Mouse (Mus musculus) liver, adult 2 months (tissue): ENCODE measurements around the gene Bid. TPM values are rescaled to one million over a fixed set of nuclear protein-coding genes. Genes with fewer than 3 reads are reported as not detected.

Experiments used
- DNase-seq: peaks from one replicate; pipeline ENCODE4 v3.0.0-alpha.2; 2011; ENCODE audit warnings: low read depth, low spot score; ENCODE audit errors: extremely low read depth
- H3K27ac ChIP-seq: fragments of 200-500 bp; replicated peaks from 2 replicates; pipeline ENCODE4 v1.5.1; 2012; ENCODE audit warnings: low read depth, mild to moderate bottlenecking, control low read depth, inconsistent platforms, low read length; ENCODE audit not compliant: insufficient read depth
- H3K27me3 ChIP-seq: fragments of 200-500 bp; 2 replicates; pipeline ENCODE4 v1.6.1; 2012; ENCODE audit warnings: mild to moderate bottlenecking, moderate library complexity, low read length, inconsistent platforms; ENCODE audit not compliant: control insufficient read depth, insufficient read depth
- H3K36me3 ChIP-seq: fragments of 200-500 bp; 2 replicates; pipeline ENCODE4 v1.6.1; 2012; ENCODE audit warnings: low read length, inconsistent platforms; ENCODE audit not compliant: control insufficient read depth, insufficient read depth
- H3K4me1 ChIP-seq: fragments of 200-500 bp; 2 replicates; pipeline ENCODE4 v1.6.1; 2011; ENCODE audit warnings: low read length; ENCODE audit not compliant: control insufficient read depth, insufficient read depth
- H3K4me3 ChIP-seq: fragments of 200-500 bp; 2 replicates; pipeline ENCODE4 v1.5.1; 2011; ENCODE audit warnings: low read depth, mild to moderate bottlenecking, control low read depth, low read length, moderate library complexity; ENCODE audit not compliant: insufficient read depth
- H3K79me2 ChIP-seq: fragments of 200-500 bp; 2 replicates; pipeline ENCODE4 v1.6.1; 2012; ENCODE audit warnings: inconsistent platforms, mild to moderate bottlenecking, low read length, moderate library complexity; ENCODE audit not compliant: control insufficient read depth, insufficient read depth
- H3K9ac ChIP-seq: fragments of 200-500 bp; 2 replicates; pipeline ENCODE4 v1.6.1; 2012; ENCODE audit warnings: low read depth, mild to moderate bottlenecking, control low read depth, inconsistent platforms, low read length
- CTCF ChIP-seq: fragments of 200-500 bp; IDR thresholded peaks from 2 replicates; pipeline ENCODE4 v1.5.1; 2011; ENCODE audit warnings: low read depth, low read length, control low read depth
- POLR2A ChIP-seq: fragments of 200-500 bp; IDR thresholded peaks from 2 replicates; pipeline ENCODE4 v1.6.1; 2011; ENCODE audit warnings: low read length, control low read depth; ENCODE audit not compliant: insufficient read depth; ENCODE audit errors: extremely low read depth
- WGBS: fragments of 180-500 bp; shearing (Covaris S2); methylation state at CpG from one replicate; pipeline ENCODE4 v1.1.7; 2018; 5-methylcytosine and 5-hydroxymethylcytosine counted together
- polyA plus RNA-seq: library from polyadenylated mRNA; depleted of rRNA; stranded (reverse); fragments of >200 nt; gene quantifications from 2 replicates; pipeline ENCODE4 v1.2.3, GENCODE M21; 2012
- total RNA-seq: library from RNA; depleted of rRNA; stranded (reverse); fragments of >200 nt; gene quantifications from 2 replicates; pipeline ENCODE4 v1.2.3, GENCODE M21; 2014

The Bid gene
- total and polyA plus RNA-seq, 2 experiments: 6.9 to 13.9 TPM

GRCm38 (mm10) chr6:120943964-120944363, 27.3 kb upstream of the Bid start:
- WGBS: 87% methylated on average over 5 of the region's 5 CpGs
- Histone ChIP-seq H3K27me3 (no peaks in the 10 kb centered on the region), H3K36me3 (peaks cover 3% of the 10 kb centered on the region; the same call in 1 of the 2 replicates), H3K4me3 (no peak overlapping the region), H3K79me2 (no peaks in the 10 kb centered on the region), H3K9ac (no peak overlapping the region), H3K4me1 (no peaks in the 10 kb centered on the region; the same call in 1 of the 2 replicates), H3K27ac (no peak overlapping the region)
- no peak for DNase-seq
- TF ChIP-seq CTCF: no peak
- no peak for TF ChIP-seq POLR2A

GRCm38 (mm10) chr6:120943551-120943950, 26.9 kb upstream of the Bid start:
- no peak overlapping the region for H3K9ac ChIP-seq
- WGBS: 89% methylated on average over 10 of the region's 10 CpGs
- H3K27ac ChIP-seq: no peak overlapping the region
- no peak for DNase-seq
- TF ChIP-seq CTCF (no peak), POLR2A (no peak)
- peaks cover 2% of the 10 kb centered on the region; the same call in 1 of the 2 replicates for H3K36me3 ChIP-seq
- no peaks in the 10 kb centered on the region for H3K79me2 ChIP-seq
- no peaks in the 10 kb centered on the region; the same call in 1 of the 2 replicates for H3K4me1 ChIP-seq
- H3K27me3 ChIP-seq: no peaks in the 10 kb centered on the region
- H3K4me3 ChIP-seq: no peak overlapping the region

- no peak for DNase-seq
- no peak overlapping the region for H3K4me3 ChIP-seq
- H3K27ac ChIP-seq: no peak overlapping the region
- TF ChIP-seq CTCF: no peak
- TF ChIP-seq POLR2A: no peak
- 89% methylated on average over 2 of the region's 2 CpGs for WGBS
- no peaks in the 10 kb centered on the region for H3K27me3 ChIP-seq
- no peaks in the 10 kb centered on the region for H3K79me2 ChIP-seq
- H3K36me3 ChIP-seq: no peaks in the 10 kb centered on the region; the same call in 1 of the 2 replicates
- no peaks in the 10 kb centered on the region; the same call in 1 of the 2 replicates for H3K4me1 ChIP-seq
- no peak overlapping the region for H3K9ac ChIP-seq
These were observed 26.4 kb upstream of the Bid start for GRCm38 (mm10) chr6:120943079-120943478.

GRCm38 (mm10) chr6:120941575-120941974, 24.9 kb upstream of the Bid start:
- DNase-seq: no peak
- no peak overlapping the region for H3K9ac ChIP-seq
- no peak overlapping the region for H3K27ac ChIP-seq
- no peaks in the 10 kb centered on the region; the same call in 1 of the 2 replicates for H3K4me1 ChIP-seq
- H3K27me3 ChIP-seq: no peaks in the 10 kb centered on the region
- H3K79me2 ChIP-seq: no peaks in the 10 kb centered on the region
- no peak overlapping the region for H3K4me3 ChIP-seq
- TF ChIP-seq POLR2A (no peak), CTCF (no peak)
- WGBS: 97% methylated on average over 13 of the region's 13 CpGs
- no peaks in the 10 kb centered on the region; the same call in 1 of the 2 replicates for H3K36me3 ChIP-seq

- TF ChIP-seq CTCF (no peak), POLR2A (no peak)
- WGBS: 81% methylated on average over 7 of the region's 7 CpGs
- no peaks in the 10 kb centered on the region for H3K27me3 ChIP-seq
- no peak overlapping the region for H3K4me3 ChIP-seq
- DNase-seq: no peak
- no peaks in the 10 kb centered on the region for H3K79me2 ChIP-seq
- H3K27ac ChIP-seq: no peak overlapping the region
- no peaks in the 10 kb centered on the region; the same call in 1 of the 2 replicates for H3K4me1 ChIP-seq
- no peaks in the 10 kb centered on the region; the same call in 1 of the 2 replicates for H3K36me3 ChIP-seq
- no peak overlapping the region for H3K9ac ChIP-seq
These were observed 24.4 kb upstream of the Bid start for GRCm38 (mm10) chr6:120941084-120941481.

GRCm38 (mm10) chr6:120940446-120941083, 23.9 kb upstream of the Bid start:
- no peak overlapping the region for H3K27ac ChIP-seq
- 96% methylated on average over 7 of the region's 7 CpGs for WGBS
- no peaks in the 10 kb centered on the region for H3K79me2 ChIP-seq
- no peak for TF ChIP-seq CTCF
- TF ChIP-seq POLR2A: no peak
- H3K9ac ChIP-seq: no peak overlapping the region
- no peaks in the 10 kb centered on the region for H3K27me3 ChIP-seq
- no peak for DNase-seq
- H3K4me1 ChIP-seq: no peaks in the 10 kb centered on the region
- no peaks in the 10 kb centered on the region; the same call in 1 of the 2 replicates for H3K36me3 ChIP-seq
- H3K4me3 ChIP-seq: no peak overlapping the region
